Mouse (Mus musculus): ENCODE data around the gene Sell.

Gene Sell

DNA sequence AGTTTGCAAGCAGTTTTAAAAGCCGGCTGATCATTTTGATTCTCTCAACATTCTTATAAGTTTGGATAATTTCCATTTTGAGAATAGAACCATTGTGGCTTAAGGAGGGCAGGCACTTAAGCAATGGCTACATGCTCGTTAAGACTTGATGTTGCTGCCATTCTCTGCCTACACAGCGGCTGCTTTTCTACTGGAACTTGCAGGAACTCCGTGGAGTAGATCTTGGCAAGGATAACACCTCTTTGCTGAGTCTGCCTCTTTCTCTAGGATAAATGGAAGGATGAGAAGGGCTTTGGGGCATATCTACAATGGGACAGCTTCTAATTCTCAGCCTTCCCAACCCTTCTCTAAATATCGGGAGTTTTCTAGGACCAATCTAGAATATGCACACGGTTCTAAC lies 53.9 kb downstream of the Sell start:
- ChIA-PET POLR2A (no interaction called here), CTCF (no interaction called here)

DNA sequence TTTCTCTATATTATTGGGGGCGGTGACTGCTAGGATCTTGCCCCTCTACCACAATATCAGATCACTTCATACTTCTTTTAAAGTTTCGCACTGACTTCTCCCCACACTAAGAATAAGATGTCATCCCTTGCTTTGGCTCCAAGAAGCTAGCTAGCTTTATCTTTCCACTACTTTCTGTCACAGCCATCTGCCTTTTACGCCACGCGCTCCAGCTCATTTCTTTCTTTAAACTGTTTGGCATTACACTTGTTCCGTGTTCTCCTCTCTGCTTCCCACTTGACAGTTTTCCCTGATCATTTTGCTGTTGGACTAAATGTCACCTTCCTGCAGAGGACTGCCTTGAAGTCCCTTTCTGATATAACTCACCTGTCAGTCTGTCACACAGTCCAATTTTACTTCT lies 56.1 kb downstream of the Sell start:
- CTCF ChIA-PET, result no interaction called here

DNA sequence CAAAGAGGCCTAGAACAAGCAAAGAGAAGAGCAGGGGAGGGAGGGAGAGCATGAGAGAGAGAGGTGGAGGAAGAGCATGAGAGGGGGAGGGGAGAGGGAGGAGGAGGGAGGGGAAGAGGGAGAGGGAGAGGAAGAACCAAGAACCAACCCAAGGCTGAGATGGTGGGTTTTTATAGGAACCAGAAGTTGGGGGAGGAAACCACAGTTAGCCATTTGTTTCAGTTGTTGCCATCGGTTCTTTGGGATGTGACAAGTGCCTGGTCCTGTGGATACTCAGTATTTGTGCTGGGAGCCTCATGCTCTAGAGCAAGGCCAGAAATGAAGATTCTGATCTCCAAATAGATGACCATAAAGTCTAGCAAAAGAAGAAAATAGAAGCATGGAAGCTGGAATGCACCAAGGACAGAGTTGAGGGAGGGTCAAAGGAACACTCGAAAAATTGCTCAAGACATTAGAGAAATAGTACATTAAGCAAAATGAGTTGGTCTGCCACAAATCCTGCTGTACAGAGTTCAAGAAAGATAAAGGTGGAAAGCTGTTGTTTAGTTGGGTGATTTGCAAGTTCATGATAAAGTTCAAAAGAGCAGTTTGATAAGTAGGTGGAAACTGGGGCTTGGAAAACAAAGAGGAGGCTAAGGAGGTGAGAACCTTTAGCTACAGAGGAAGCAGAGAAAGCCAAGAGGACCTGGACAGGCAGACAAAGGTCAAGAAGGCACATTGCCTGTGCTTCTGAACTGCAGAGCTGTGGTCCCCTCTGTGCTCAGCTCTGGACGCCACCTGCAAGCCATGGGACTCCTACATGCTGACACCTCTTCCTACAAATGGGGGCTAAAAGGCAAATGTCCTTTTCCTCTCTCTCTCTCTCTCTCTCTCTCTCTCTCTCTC lies 58.4 kb downstream of the Sell start:
- ChIA-PET POLR2A (interaction anchor here in 2 of 4 experiments (0.7 kb wide), 2 partner anchors 59 to 151 kb away, joined by 4 read pairs; partner anchors contain the start of gene Sell (in 1 of the 2)), CTCF (no interaction called here)

More for the DNA sequence above, 56.1 kb downstream of the Sell start:
- POLR2A ChIA-PET, result no interaction called here

DNA sequence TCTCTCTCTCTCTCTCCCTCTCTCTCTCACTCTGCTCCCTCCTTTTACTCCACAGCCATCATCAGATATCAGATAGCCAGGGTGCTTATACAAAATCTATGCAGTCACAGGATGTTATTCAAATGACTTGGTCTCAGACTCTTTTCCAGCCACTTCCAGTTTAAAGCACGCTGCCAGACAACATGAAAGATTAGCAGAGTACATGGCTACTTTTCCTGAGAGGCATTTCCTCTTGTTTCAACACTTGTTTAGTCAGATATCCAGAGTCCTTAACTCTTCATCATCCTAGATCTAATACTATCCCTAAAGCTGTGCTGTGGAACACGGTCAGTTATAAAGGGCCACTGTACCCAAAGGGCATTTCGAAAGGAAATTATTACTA lies 59.0 kb downstream of the Sell start:
- CTCF ChIA-PET, result no interaction called here
- POLR2A ChIA-PET, result interaction anchor here in 1 of 4 experiments (0.7 kb wide), 1 partner anchor 152 kb away, joined by 4 read pairs; no protein-coding TSS in a partner anchor

DNA sequence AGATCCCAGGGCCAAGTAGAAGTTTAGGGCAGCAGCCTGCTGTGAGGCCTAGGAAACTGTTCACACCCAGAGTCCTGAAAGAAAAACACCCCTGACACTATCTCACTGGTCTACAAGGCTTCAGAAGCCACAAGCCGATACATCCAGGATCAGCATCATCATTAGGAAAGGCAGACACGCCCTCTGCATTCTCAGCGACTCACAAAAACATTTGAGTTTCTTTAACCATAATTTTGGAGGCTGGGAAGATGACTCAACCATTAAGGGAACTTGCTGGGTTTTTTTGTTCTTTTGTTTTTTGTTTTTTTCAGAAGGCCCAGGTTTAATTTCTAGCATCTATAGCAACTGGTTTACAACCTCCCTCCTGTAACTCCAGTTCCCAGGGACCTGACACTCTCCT lies 62.1 kb downstream of the Sell start:
- CTCF ChIA-PET, result interaction anchor here in 1 of 4 experiments (1.3 kb wide), 1 partner anchor 14 kb away, joined by 4 read pairs; no protein-coding TSS in a partner anchor
- POLR2A ChIA-PET, result no interaction called here

DNA sequence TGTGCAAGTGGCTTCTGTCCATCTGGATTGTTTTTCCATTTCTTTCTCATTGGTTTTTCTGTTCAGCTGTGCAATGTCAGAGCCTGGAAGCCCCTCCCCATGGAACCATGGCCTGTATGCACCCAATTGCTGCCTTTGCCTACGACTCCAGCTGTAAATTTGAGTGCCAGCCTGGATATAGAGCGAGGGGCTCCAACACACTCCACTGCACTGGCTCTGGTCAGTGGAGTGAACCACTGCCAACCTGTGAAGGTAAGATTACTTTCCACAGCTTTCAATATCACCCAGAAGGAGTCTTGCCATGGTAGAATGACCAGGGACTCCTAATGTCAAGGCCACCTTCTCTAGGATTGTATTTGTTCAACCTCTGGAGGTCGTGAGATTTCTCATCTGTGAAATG lies 68.2 kb downstream of the Sell start:
- POLR2A ChIA-PET, result no interaction called here
- CTCF ChIA-PET, result no interaction called here

DNA sequence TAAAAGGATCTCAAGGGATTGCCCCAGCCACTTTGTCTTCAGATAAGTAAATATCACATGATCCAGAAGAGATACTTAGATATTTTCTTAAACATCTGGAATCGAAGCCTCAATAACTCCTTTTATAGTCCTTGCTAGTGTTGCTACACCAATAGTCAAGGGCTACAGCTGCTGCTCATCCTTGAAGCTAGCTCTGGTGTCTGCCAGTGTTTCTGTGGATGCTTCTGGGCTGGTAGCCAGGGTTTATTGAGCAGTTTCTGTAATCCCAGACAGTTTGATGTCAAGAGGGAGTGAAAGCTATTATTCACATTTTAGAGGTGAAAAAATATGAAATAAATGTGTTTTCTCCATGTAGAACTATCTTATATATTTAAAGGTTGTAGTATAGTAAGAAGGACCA lies 70.8 kb downstream of the Sell start:
- ChIA-PET CTCF (no interaction called here), POLR2A (no interaction called here)

Data from embryonic stem cell, embryonic (primary cell).